Mouse (Mus musculus) neutrophil, adult 5-6 weeks (primary cell): Measurements from ENCODE around the gene Mta2. TPM values are rescaled to one million over a fixed set of nuclear protein-coding genes. Genes with fewer than 3 reads are reported as not detected.

ENCODE experiments used
- ATAC-seq: fragments of 151-379, 151-347 bp; 2 replicates; pipeline ENCODE4 v1.8.0; 2017; ENCODE audit warnings: mild to moderate bottlenecking, moderate TSS enrichment; ENCODE audit not compliant: insufficient number of reproducible peaks, poor library complexity, low FRiP score, severe bottlenecking; ENCODE audit errors: extremely low read depth
- total RNA-seq: library from RNA; stranded (forward); fragments of 200-1000 nt; gene quantifications from 2 replicates; pipeline ENCODE4 v1.2.3, GENCODE M21; 2017

Gene Mta2
- total RNA-seq, 1 experiment from 2014 or later, result 169 TPM

DNA sequence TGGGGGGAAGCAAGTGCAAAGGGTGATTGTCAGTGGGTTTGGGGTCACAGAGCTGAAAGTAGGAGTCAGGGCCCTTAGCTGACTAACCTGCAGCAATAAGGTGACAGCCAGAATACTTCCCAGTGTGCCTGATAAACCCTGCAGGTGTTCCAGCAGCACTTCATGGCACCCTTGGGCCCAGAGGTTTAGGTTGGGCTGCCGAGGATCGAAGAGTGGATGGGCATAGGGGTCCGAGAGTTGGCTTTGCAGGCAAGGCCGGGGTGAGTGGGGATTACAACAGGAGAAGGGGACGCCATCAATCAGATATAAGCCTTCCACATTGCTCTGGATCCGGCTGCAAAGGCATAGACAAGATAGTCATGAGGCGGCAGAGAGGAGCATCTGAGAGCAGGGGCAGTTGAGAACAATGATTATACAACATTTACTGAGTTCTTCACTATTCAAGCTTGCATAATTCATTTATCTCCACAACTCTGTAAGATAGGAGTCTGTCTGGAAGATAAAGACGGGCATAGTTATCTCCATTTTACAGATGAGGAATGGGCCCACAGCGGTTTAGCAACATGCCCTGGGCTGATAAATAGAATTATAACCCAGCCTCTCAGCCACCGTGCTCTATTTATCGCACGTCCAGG, 13.7 kb upstream of the Mta2 start:
- no peak for ATAC-seq

GRCm38 (mm10) chr19:8928689-8929223, 12.9 kb upstream of the Mta2 start:
- no peak for ATAC-seq

DNA sequence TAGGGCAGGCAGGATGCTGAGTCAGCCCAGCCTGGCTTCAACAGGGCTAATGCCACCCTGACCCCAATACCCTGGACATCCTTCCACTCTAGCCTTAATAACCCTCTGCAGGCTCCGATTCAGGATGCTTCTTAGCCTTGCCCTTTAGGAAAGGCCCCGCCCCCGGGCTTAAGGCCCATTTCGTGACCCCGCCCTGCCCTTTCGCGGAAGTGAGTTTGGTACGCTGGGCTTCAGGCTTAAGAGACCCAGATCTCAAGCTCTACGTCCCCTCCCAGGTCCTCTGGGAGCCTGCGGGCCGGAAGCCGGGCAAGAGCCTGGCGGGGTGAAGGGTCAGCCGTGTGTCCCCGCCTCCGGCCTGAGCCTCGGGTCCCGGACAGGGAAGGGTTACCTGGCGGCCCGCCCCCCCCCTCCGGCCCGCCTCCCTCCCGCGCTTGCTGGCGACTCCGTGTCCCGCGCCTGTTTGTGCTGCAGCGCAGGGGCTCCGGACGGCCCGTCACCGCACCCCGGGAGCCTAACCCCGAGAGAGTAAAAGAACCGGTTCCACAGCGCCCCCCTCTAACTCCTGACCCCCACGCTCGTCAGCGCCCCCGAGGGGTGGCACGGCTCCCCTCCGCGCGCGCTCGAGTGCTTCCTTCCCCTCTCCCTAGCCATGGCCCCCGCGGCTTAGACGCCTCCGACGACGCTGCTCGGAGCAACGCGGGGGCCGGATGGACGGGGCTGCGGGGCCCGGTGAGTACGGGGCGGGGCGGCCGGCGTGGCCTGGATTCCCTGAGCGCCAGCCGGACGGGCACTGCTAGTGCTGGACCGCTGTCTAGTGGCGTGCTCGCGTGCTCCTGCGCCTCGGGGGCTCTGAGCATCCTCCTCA, 12.2 kb upstream of the Mta2 start, which contains the start of the genes Rom1 and Eml3:
Rom1 (minus strand) TSS at position 133 of the 865 bp plus-strand sequence.
Eml3 (plus strand) TSS at position 329 of the 865 bp plus-strand sequence.
- peak; percentile 70 for ATAC-seq

- ATAC-seq, result no peak
These were observed 11.6 kb upstream of the Mta2 start for GRCm38 (mm10) chr19:8930117-8930516.

DNA sequence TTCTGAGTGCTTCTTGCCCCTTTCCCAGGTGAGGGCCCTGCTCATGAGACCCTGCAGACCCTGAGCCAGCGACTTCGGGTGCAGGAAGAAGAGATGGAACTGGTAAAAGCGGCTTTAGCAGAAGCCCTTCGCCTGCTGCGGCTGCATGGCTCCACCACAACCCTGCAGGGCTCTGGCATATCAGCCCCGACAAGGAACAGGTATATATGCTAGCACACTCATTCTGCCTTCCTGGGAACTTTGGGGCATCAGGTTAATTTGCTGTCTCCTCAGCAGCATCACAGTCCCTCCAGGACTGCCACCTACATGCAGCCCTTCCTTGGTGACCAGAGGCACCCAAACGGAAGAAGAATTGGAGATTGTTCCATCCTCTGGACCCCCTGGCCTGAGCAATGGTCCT, 10.9 kb upstream of the Mta2 start:
- ATAC-seq, result no peak

- ATAC-seq, result no peak
These were observed 4.9 kb upstream of the Mta2 start for GRCm38 (mm10) chr19:8936736-8937135.

GRCm38 (mm10) chr19:8940526-8941133, 1.0 kb upstream of the Mta2 start:
- no peak for ATAC-seq

GRCm38 (mm10) chr19:8941136-8941514, 550 bp upstream of the Mta2 start:
- ATAC-seq, result no peak

DNA sequence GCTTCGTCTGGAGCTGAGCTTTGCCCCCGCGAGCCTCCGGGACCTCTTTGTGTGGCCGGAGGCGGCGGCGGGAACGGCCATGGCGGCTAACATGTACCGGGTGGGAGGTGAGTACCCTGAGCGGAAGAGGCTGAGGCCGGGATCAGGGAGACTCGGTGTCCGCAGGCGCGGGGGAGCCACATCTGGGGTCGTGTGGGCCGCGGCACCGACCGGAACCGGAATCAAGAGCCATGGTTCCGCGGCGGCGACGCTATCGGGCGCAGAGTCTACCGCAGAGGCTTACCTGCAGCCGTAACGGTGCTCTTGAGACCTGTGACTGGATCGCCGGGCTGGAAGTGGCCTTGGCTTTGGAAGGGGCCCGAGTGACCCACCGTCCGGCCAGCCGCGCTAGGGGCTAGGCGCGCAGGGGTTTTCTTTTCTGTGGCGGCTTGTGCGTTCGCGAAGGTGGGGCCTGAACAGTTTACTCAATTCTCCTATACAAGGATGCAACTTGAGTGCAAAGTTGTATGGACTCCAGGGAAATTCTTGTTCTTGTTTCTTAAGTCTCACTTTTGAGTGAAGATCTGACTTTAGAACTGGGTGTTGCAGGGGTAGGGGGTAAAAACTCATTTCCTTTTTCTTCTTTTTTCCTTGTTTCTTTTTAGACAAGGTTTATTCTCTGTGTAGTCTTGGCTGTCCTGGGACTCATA, 745 bp downstream of the Mta2 start:
- ATAC-seq, result peak; percentile 7; the same call in 1 of the 2 replicates

GRCm38 (mm10) chr19:8943047-8943446, 1.4 kb downstream of the Mta2 start:
- ATAC-seq, result no peak

DNA sequence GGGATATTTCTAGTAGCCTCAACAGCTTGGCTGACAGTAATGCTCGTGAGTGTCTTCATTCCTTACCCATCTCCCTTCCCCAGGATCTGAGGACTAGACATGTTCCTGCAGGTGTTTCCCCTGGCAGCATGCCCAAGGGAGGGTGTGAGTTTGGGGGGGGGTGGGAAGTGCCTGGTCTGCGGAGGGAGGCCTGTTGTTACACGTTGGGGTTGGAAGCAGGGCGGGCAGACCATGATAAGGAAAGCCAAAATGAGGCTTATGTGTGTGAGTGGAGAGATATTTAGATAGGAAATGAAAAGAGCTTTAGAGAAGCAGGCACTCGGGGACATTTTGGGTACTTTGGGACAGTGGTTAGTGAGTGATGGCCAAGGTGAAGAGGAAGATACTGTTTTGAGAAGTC, 2.4 kb downstream of the Mta2 start:
- ATAC-seq, result no peak

DNA sequence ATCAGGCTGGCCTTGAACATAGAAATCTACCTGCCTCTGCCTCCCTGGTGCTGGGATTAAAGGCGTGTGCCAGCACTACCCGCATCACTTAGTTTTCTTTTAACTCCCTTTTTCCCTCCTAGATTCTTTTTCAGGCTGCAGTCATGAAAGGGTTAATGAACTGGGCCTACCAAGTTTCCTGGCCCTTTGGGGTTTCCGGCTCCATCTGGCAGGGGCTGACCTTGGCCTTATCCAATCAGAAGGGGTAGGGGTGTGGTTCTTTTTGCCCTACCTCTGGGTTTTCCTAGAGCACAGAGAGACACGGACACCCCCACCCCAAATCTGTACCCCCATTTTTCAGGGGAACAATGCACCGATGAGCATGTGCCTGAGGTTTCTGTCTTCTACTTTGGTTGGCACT, 3.1 kb downstream of the Mta2 start:
- ATAC-seq, result no peak

GRCm38 (mm10) chr19:8945251-8945650, 3.6 kb downstream of the Mta2 start:
- no peak for ATAC-seq

DNA sequence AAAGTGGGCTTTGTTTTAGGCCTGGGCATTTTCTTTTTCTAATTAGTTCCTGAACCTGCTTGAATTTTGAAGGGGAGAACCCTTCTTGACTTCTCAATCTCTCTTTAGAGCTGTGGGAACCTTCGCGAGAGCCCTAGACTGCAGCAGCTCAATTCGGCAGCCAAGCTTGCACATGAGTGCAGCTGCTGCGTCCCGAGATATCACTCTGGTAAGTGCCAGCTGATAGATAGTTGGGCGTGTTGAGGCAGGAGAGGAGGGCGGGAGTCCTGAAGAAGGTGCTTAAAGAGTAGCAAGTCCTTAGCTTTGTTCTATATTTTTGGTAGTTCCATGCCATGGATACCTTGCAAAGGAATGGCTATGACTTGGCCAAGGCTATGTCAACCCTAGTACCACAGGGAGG, 5.3 kb downstream of the Mta2 start:
- ATAC-seq, result no peak

DNA sequence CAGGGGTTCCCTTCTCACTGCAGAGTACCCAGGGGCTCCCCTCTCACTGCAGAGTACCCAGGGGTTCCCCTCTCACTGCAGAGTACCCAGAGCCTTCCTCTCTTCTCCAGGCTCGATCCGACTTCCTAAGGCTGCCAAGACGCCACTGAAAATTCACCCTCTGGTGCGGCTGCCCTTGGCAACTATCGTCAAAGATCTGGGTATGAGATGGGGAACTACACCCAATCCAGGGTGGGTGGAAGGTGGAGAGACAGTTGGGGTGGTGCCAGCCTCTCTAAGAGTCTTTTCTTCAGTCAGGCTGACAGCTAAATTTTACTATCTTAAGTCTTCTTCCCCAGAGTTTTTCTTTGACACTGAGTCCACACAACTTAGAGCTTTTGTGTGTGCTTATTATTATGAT, 8.5 kb downstream of the Mta2 start:
- ATAC-seq, result no peak

GRCm38 (mm10) chr19:8952241-8952640, 10.6 kb downstream of the Mta2 start:
- ATAC-seq, result no peak

GRCm38 (mm10) chr19:8953135-8954039, 11.7 kb downstream of the Mta2 start, which contains the start of gene Tut1:
Gene Tut1 (plus strand): TSS chr19:8953847.
- peak; percentile 96 for ATAC-seq

- ATAC-seq, result no peak
These were observed 12.5 kb downstream of the Mta2 start for GRCm38 (mm10) chr19:8954171-8954570.
